Mouse (Mus musculus) embryonic facial prominence, embryonic 14.5 days (tissue): ENCODE data around the gene Gm7073. TPM values are rescaled to one million over a fixed set of nuclear protein-coding genes. Genes with fewer than 3 reads are reported as not detected.
A peak's percentile ranks its signal among the peaks of the same experiment; 100 is the strongest.

Experiments used
- ATAC-seq: fragments of 200-750 bp; cut with Nextera tagmentation; 2 replicates; pipeline ENCODE4 v1.8.0; 2017; ENCODE audit warnings: low read depth, moderate number of reproducible peaks, moderate TSS enrichment
- DNase-seq: peaks from one replicate; pipeline ENCODE4 v3.0.0-alpha.2; 2015; ENCODE audit warnings: low spot score
- H3K27ac ChIP-seq: fragments of 300-500 bp; sonication (generic); replicated peaks from 2 replicates; pipeline ENCODE4 v1.5.1; 2014; ENCODE audit warnings: low read depth, mild to moderate bottlenecking, low read length, moderate library complexity
- H3K27me3 ChIP-seq: fragments of 300-500 bp; sonication (generic); replicated peaks from 2 replicates; pipeline ENCODE4 v1.6.1; 2014; ENCODE audit warnings: low read length; ENCODE audit not compliant: control insufficient read depth, insufficient read depth
- H3K36me3 ChIP-seq: fragments of 300-500 bp; sonication (generic); 2 replicates; pipeline ENCODE4 v1.6.1; 2014; ENCODE audit warnings: low read length, mixed read lengths; ENCODE audit not compliant: control insufficient read depth, insufficient read depth
- H3K4me1 ChIP-seq: fragments of 300-500 bp; sonication (generic); 2 replicates; pipeline ENCODE4 v1.6.1; 2014; ENCODE audit warnings: antibody characterized with exemption, low read length; ENCODE audit not compliant: control insufficient read depth, insufficient read depth
- H3K4me2 ChIP-seq: fragments of 300-500 bp; sonication (generic); 2 replicates; pipeline ENCODE4 v1.6.1; 2014; ENCODE audit warnings: low read depth, mild to moderate bottlenecking, low read length, moderate library complexity, mixed read lengths
- H3K4me3 ChIP-seq: fragments of 300-500 bp; sonication (generic); 2 replicates; pipeline ENCODE4 v1.5.1; 2014; ENCODE audit warnings: low read depth, mild to moderate bottlenecking, low read length
- H3K9ac ChIP-seq: fragments of 300-500 bp; sonication (generic); 2 replicates; pipeline ENCODE4 v1.6.1; 2014; ENCODE audit warnings: low read depth, mild to moderate bottlenecking, low read length, moderate library complexity, mixed read lengths
- H3K9me3 ChIP-seq: fragments of 300-500 bp; sonication (generic); 2 replicates; pipeline ENCODE4 v1.6.1; 2016; ENCODE audit warnings: low read length; ENCODE audit not compliant: control insufficient read depth
- WGBS: fragments of 180-500 bp; shearing (Covaris S2); extraction: QIAGEN DNeasy Blood & Tissue Kit; methylation state at CpG from one replicate; pipeline ENCODE4 v1.1.7; 2014; 5-methylcytosine and 5-hydroxymethylcytosine counted together
- polyA plus RNA-seq: library from polyadenylated mRNA; unstranded; fragments of >200 nt; fragmentation: Nextera tagmentation; extraction: Ambion mirVana; gene quantifications from 2 replicates; pipeline ENCODE4 v1.2.1, GENCODE M21; 2014

Gm7073 gene
- polyA plus RNA-seq = not detected in 2 replicates

DNA sequence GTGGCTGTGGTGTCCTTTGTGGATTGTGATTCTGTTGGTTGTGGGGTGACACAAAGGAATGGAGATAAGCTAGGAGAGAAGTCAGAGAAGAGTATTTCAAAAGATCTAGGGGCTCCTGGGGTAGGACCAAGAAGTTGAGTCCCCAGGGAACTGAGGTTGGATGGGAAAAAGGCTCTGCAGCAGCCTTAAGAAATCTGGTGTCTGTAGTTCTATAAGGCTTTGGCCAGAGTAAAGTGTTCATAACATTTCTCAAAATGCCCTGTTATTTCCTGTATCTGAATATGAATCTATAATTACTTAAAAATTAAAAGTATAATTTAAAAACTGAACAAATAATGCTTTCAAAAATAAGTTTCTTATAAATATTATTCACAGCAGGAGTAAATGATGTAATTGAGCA is at the start of gene Gm7073:
Gene Gm7073, minus strand, starts transcription at position 101 of the 400 bp plus-strand sequence.
- no peak within 1 kb of the TSS for H3K9ac ChIP-seq
- no peak within 1 kb of the TSS for H3K4me3 ChIP-seq
- H3K9me3 ChIP-seq = no peaks in the 10 kb centered on the region
- H3K27me3 ChIP-seq = peaks cover 3% of the 10 kb centered on the region
- no peak for ATAC-seq
- no peak within 1 kb of the TSS for H3K4me2 ChIP-seq
- H3K36me3 ChIP-seq = no peaks in the 10 kb centered on the region
- H3K27ac ChIP-seq = no peak within 1 kb of the TSS
- H3K4me1 ChIP-seq = no peaks in the 10 kb centered on the region
- no peak for DNase-seq

DNA sequence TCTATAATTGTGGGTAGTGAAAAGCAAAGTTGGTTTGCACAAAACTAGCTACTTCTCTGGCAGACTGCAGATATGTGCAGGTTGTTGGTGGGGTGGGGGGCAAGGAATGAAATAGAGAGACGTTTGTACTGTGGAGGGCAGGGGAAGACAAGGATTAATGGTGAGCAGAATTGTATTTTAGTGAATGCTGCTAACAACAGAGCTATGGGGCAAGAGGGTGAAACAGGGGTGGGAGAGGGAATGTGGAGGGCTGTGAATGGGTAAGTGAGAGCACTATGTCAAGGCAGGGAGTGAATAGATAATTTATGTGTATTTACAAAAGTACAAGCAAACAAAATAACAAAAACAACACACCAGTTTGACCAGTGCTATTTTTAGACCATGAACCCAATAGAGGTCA is 31.5 kb upstream of the Gm7073 start:
- WGBS = 17% methylated on average over 1 of the region's 1 CpGs
- DNase-seq = no peak

GRCm38 (mm10) chrX:60569047-60569446 is 30.0 kb upstream of the Gm7073 start:
- Histone ChIP-seq H3K27me3 (no peaks in the 10 kb centered on the region), H3K4me2 (no peak overlapping the region), H3K4me3 (no peak overlapping the region), H3K9ac (no peak overlapping the region), H3K4me1 (no peaks in the 10 kb centered on the region), H3K27ac (no peak overlapping the region), H3K36me3 (no peaks in the 10 kb centered on the region), H3K9me3 (no peaks in the 10 kb centered on the region)
- ATAC-seq = no peak
- no peak for DNase-seq

More for the DNA sequence above, 31.5 kb upstream of the Gm7073 start:
- no peaks in the 10 kb centered on the region for H3K9me3 ChIP-seq
- no peak overlapping the region for H3K27ac ChIP-seq
- H3K4me1 ChIP-seq = no peaks in the 10 kb centered on the region
- H3K27me3 ChIP-seq = no peaks in the 10 kb centered on the region
- ATAC-seq = no peak
- no peak overlapping the region for H3K4me3 ChIP-seq
- H3K9ac ChIP-seq = no peak overlapping the region
- H3K36me3 ChIP-seq = no peaks in the 10 kb centered on the region
- H3K4me2 ChIP-seq = no peak overlapping the region

GRCm38 (mm10) chrX:60555242-60555641 is 16.2 kb upstream of the Gm7073 start:
- Histone ChIP-seq H3K27ac (no peak overlapping the region), H3K4me3 (no peak overlapping the region), H3K4me2 (no peak overlapping the region), H3K36me3 (no peaks in the 10 kb centered on the region), H3K4me1 (no peaks in the 10 kb centered on the region), H3K27me3 (no peaks in the 10 kb centered on the region), H3K9me3 (no peaks in the 10 kb centered on the region), H3K9ac (no peak overlapping the region)
- DNase-seq (peak; percentile 23), ATAC-seq (peak; percentile 53; the same call in 1 of the 2 replicates)
- 41% methylated on average over 4 of the region's 4 CpGs for WGBS

DNA sequence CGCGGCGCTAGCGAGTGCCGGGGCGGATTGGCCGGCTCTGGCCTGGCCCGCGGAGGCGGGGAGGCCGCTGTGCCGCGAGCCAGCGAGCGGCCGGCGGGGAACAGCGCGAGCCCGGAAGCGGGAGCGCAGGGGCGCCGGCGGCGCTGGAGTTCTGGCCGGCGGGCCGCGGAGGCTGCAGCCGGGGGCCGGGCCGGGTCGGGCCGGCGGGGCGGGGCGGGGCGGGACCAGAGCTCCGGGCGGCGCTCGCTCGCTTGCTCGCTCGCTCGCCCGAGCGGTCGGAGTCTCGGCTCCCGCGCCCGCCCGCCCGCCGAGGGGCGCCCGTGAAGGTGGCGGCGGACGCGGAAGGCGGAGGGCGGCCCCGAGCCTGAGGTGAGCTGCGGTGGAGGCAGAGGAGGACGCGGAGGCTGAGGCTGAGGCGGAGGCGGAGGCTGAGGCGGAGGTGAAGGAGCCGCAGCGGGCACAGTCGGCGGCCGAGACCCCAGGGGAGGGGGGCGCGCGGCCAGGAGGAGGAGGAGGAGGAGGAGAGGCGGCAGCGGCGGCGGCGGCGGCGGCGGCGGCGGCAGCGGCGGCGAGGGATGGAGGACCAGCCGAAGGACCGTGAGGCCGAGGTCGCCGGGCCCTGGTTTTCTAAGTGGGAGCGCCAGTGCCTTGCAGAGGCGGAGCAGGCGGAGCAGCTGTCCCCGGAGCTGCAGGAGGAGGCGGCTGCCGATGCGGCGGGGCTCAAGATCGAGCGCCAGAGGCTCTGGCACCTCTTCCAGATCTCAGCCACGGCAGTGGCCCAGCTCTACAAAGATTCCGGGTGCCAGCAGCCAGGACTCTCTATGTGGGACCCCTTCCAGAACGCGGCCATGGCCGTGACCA is 8.6 kb upstream of the Gm7073 start:
- peak overlapping the region; percentile 49 for H3K4me2 ChIP-seq
- DNase-seq (peak; percentile 54), ATAC-seq (peak; percentile 89)
- H3K4me1 ChIP-seq = no peaks in the 10 kb centered on the region
- no peaks in the 10 kb centered on the region for H3K9me3 ChIP-seq
- no peaks in the 10 kb centered on the region for H3K36me3 ChIP-seq
- peak overlapping the region; percentile 67 for H3K9ac ChIP-seq
- H3K27me3 ChIP-seq = peaks cover 9% of the 10 kb centered on the region
- WGBS = 21% methylated on average over 22 of the region's 113 CpGs
- peak overlapping the region; percentile 55; the same call in 1 of the 2 replicates for H3K27ac ChIP-seq
- peak overlapping the region; percentile 54 for H3K4me3 ChIP-seq

GRCm38 (mm10) chrX:60547098-60547443 is 8.0 kb upstream of the Gm7073 start:
- no peaks in the 10 kb centered on the region for H3K4me1 ChIP-seq
- H3K4me2 ChIP-seq = peak overlapping the region; percentile 49
- H3K4me3 ChIP-seq = peak overlapping the region; percentile 54
- no peak for DNase-seq
- no peaks in the 10 kb centered on the region for H3K9me3 ChIP-seq
- 23% methylated on average over 15 of the region's 16 CpGs for WGBS
- no peak for ATAC-seq
- no peaks in the 10 kb centered on the region for H3K36me3 ChIP-seq
- H3K27me3 ChIP-seq = peaks cover 9% of the 10 kb centered on the region
- peak overlapping the region; percentile 67 for H3K9ac ChIP-seq
- H3K27ac ChIP-seq = no peak overlapping the region

DNA sequence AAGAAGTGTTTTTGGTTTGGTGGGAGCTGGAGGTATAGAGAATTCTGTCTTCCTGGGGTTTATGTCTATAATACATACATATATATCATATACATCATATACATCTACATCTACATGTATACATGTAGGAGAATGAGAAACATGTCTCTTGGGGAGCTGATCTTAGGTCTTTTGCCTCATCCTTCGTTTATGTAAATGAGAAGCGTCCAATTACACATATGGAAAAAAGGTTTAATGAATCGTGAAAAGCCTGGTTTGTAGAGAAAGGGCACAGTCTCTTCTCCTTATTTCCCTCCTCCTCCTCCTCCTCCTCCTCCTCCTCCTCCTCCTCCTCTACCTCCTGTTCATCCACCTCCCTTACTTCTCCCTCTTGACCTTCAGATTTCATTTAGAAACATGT is 6.9 kb upstream of the Gm7073 start:
- Histone ChIP-seq H3K36me3 (no peaks in the 10 kb centered on the region), H3K4me2 (no peak overlapping the region), H3K27me3 (peaks cover 9% of the 10 kb centered on the region), H3K9ac (no peak overlapping the region), H3K27ac (no peak overlapping the region), H3K4me3 (no peak overlapping the region), H3K4me1 (no peaks in the 10 kb centered on the region), H3K9me3 (no peaks in the 10 kb centered on the region)
- ATAC-seq (no peak), DNase-seq (no peak)
- WGBS = 37% methylated on average over 3 of the region's 3 CpGs

GRCm38 (mm10) chrX:60545444-60545843 is 6.4 kb upstream of the Gm7073 start:
- no peak overlapping the region for H3K9ac ChIP-seq
- H3K4me2 ChIP-seq = no peak overlapping the region
- no peaks in the 10 kb centered on the region for H3K36me3 ChIP-seq
- WGBS = 22% methylated on average over 1 of the region's 1 CpGs
- H3K27me3 ChIP-seq = peaks cover 9% of the 10 kb centered on the region
- H3K27ac ChIP-seq = no peak overlapping the region
- ATAC-seq (no peak), DNase-seq (no peak)
- H3K4me1 ChIP-seq = no peaks in the 10 kb centered on the region
- no peaks in the 10 kb centered on the region for H3K9me3 ChIP-seq
- H3K4me3 ChIP-seq = no peak overlapping the region

GRCm38 (mm10) chrX:60544098-60544497 is 5.0 kb upstream of the Gm7073 start:
- peaks cover 9% of the 10 kb centered on the region for H3K27me3 ChIP-seq
- H3K4me1 ChIP-seq = no peaks in the 10 kb centered on the region
- H3K9me3 ChIP-seq = no peaks in the 10 kb centered on the region
- H3K9ac ChIP-seq = no peak overlapping the region
- DNase-seq (peak; percentile 5), ATAC-seq (peak; percentile 72; the same call in 1 of the 2 replicates)
- 42% methylated on average over 4 of the region's 4 CpGs for WGBS
- H3K27ac ChIP-seq = no peak overlapping the region
- H3K36me3 ChIP-seq = no peaks in the 10 kb centered on the region
- no peak overlapping the region for H3K4me2 ChIP-seq
- no peak overlapping the region for H3K4me3 ChIP-seq
